Mouse (Mus musculus) thymus, adult 2 months (tissue): Measurements from ENCODE around the gene Slit2.

Experiments
- CTCF ChIP-seq: fragments of 200-500 bp; IDR thresholded peaks from 2 replicates; pipeline ENCODE4 v1.5.1; 2012; ENCODE audit warnings: mild to moderate bottlenecking, control low read depth, low read length, moderate library complexity, borderline replicate concordance; ENCODE audit not compliant: control insufficient read depth, poor library complexity, insufficient read depth; ENCODE audit errors: extremely low read depth
- POLR2A ChIP-seq: fragments of 200-500 bp; IDR thresholded peaks from 2 replicates; pipeline ENCODE4 v1.6.1; 2012; ENCODE audit warnings: mild to moderate bottlenecking, low read length, control low read depth, moderate library complexity; ENCODE audit not compliant: control insufficient read depth, poor library complexity, insufficient read depth; ENCODE audit errors: extremely low read depth

- TF ChIP-seq POLR2A (no peak), CTCF (no peak)
Measured at GRCm38 (mm10) chr5:48315057-48315602, 332.2 kb downstream of the Slit2 start.
